Mouse (Mus musculus): ENCODE data around the gene Cd3d.

- TF ChIP-seq CTCF (IDR thresholded peaks at IDR 0.05; ENCODE audit: borderline replicate concordance, control insufficient read depth, extremely low read depth, insufficient read depth, low read length, poor library complexity) (no peak), POLR2A (IDR thresholded peaks at IDR 0.05; ENCODE audit: control insufficient read depth, extremely low read depth, insufficient read depth, low read length, poor library complexity) (no peak)
These were observed 495 bp downstream of the Cd3d start for GRCm38 (mm10) chr9:44982081-44982480.
